Mouse (Mus musculus): ENCODE results near the gene Zzz3.

- TF ChIP-seq POLR2A (IDR thresholded peaks at IDR 0.05; ENCODE audit: low read depth, low read length), result no peak
- TF ChIP-seq CTCF (IDR thresholded peaks at IDR 0.05; ENCODE audit: borderline replicate concordance, insufficient read depth, low read length), result no peak
Measured at GRCm38 (mm10) chr3:152355361-152355760, 39.9 kb upstream of the Zzz3 start.
